Mouse (Mus musculus) erythroblast, embryonic 14.5 days (primary cell): Measurements from ENCODE around the gene Serpinf1.

Experiments
- GATA1 ChIP-seq: IDR thresholded peaks from 2 replicates; pipeline ENCODE4 v1.6.1; 2012; ENCODE audit warnings: low read length, inconsistent platforms, mixed read lengths
- TAL1 ChIP-seq: IDR thresholded peaks from 3 replicates; pipeline ENCODE4 v1.6.1; 2012; ENCODE audit warnings: low read length, inconsistent platforms, mixed read lengths

DNA sequence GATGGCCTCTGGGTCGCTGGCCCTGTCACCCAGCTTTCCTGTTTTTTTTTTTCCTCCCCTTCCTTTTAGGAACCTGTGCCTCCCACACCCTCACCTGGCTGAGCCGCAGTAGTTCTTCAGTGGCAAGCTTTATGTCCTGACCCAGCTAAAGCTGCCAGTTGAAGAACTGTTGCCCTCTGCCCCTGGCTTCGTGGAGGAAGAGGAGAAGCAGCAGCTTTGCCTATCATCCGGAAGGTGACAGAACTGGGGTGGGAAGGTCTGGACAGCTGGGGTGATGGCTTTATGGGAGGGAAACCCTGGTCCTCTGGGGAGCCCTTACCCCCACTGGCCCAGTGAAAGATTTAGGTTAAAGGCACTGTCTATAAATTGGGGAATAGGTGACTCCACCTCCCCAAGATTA, 41.1 kb upstream of the Serpinf1 start:
- TF ChIP-seq GATA1 (no peak), TAL1 (no peak)
